Mouse (Mus musculus) limb, embryonic 11.5 days (tissue): ENCODE measurements around the gene Cyp26b1. TPM values are rescaled to one million over a fixed set of nuclear protein-coding genes. Genes with fewer than 3 reads are reported as not detected.

Experiments
- ATAC-seq: fragments of 200-750 bp; cut with Nextera tagmentation; 2 replicates; pipeline ENCODE4 v1.8.0; 2017; ENCODE audit warnings: low read depth; ENCODE audit not compliant: insufficient number of reproducible peaks, low FRiP score, low TSS enrichment
- DNase-seq: peaks from one replicate; pipeline ENCODE4 v3.0.0-alpha.2; 2015; ENCODE audit warnings: low spot score
- H3K27ac ChIP-seq: fragments of 300-500 bp; sonication (generic); replicated peaks from 2 replicates; pipeline ENCODE4 v1.5.1; 2014; ENCODE audit warnings: low read depth, mild to moderate bottlenecking, low read length
- H3K27me3 ChIP-seq: fragments of 300-500 bp; sonication (generic); 2 replicates; pipeline ENCODE4 v1.6.1; 2014; ENCODE audit warnings: mild to moderate bottlenecking, low read length, mixed read lengths; ENCODE audit not compliant: control insufficient read depth, insufficient read depth
- H3K36me3 ChIP-seq: fragments of 300-500 bp; sonication (generic); 2 replicates; pipeline ENCODE4 v1.6.1; 2014; ENCODE audit warnings: mild to moderate bottlenecking, low read length, moderate library complexity, mixed read lengths; ENCODE audit not compliant: control insufficient read depth, insufficient read depth
- H3K4me1 ChIP-seq: fragments of 300-500 bp; sonication (generic); 2 replicates; pipeline ENCODE4 v1.6.1; 2014; ENCODE audit warnings: low read length, mixed read lengths; ENCODE audit not compliant: control insufficient read depth, insufficient read depth
- H3K4me2 ChIP-seq: fragments of 300-500 bp; sonication (generic); 2 replicates; pipeline ENCODE4 v1.6.1; 2014; ENCODE audit warnings: low read depth, mild to moderate bottlenecking, moderate library complexity; ENCODE audit not compliant: severe bottlenecking
- H3K4me3 ChIP-seq: fragments of 300-500 bp; sonication (generic); 2 replicates; pipeline ENCODE4 v1.5.1; 2014; ENCODE audit warnings: low read depth, low read length
- H3K9ac ChIP-seq: fragments of 300-500 bp; sonication (generic); 2 replicates; pipeline ENCODE4 v1.6.1; 2014; ENCODE audit warnings: mild to moderate bottlenecking, low read length
- H3K9me3 ChIP-seq: fragments of 300-500 bp; sonication (generic); 2 replicates; pipeline ENCODE4 v1.6.1; 2016; ENCODE audit warnings: low read length; ENCODE audit not compliant: control insufficient read depth
- WGBS: fragments of 180-500 bp; shearing (Covaris S2); extraction: QIAGEN DNeasy Blood & Tissue Kit; methylation state at CpG from one replicate; pipeline ENCODE4 v1.1.7; 2014; 5-methylcytosine and 5-hydroxymethylcytosine counted together
- polyA plus RNA-seq: library from polyadenylated mRNA; unstranded; fragments of >200 nt; fragmentation: Nextera tagmentation; extraction: Ambion mirVana; gene quantifications from 2 replicates; pipeline ENCODE4 v1.2.1, GENCODE M21; 2014

The Cyp26b1 gene
- polyA plus RNA-seq, 1 experiment from 2014 or later = 37.6 TPM

GRCm38 (mm10) chr6:84589742-84590686 is 3.7 kb downstream of the Cyp26b1 start:
- Histone ChIP-seq H3K9me3 (no peaks in the 10 kb centered on the region), H3K4me1 (peaks cover 9% of the 10 kb centered on the region; the same call in 1 of the 2 replicates), H3K4me2 (peak overlapping the region; percentile 86), H3K27me3 (peaks cover 2% of the 10 kb centered on the region; the same call in 1 of the 2 replicates), H3K9ac (no peak overlapping the region), H3K4me3 (peak overlapping the region; percentile 82), H3K27ac (no peak overlapping the region), H3K36me3 (no peaks in the 10 kb centered on the region)
- peak; percentile 56; the same call in 1 of the 2 replicates for ATAC-seq
- peak; percentile 96 for DNase-seq
- 3% methylated on average over 39 of the region's 39 CpGs for WGBS

- Histone ChIP-seq H3K4me1 (peaks cover 10% of the 10 kb centered on the region), H3K9me3 (no peaks in the 10 kb centered on the region), H3K4me2 (peak overlapping the region; percentile 86), H3K9ac (peak overlapping the region; percentile 96), H3K36me3 (no peaks in the 10 kb centered on the region), H3K27ac (peak overlapping the region; percentile 97), H3K27me3 (peaks cover 2% of the 10 kb centered on the region; the same call in 1 of the 2 replicates), H3K4me3 (peak overlapping the region; percentile 82)
- ATAC-seq = peak; percentile 33; the same call in 1 of the 2 replicates
- peak; percentile 91 for DNase-seq
- 2% methylated on average over 49 of the region's 54 CpGs for WGBS
Measured at GRCm38 (mm10) chr6:84588895-84589652, 4.6 kb downstream of the Cyp26b1 start.

GRCm38 (mm10) chr6:84588221-84588894 is 5.3 kb downstream of the Cyp26b1 start:
- WGBS = under 1% methylated on average over 41 of the region's 41 CpGs
- H3K9me3 ChIP-seq = no peaks in the 10 kb centered on the region
- H3K36me3 ChIP-seq = no peaks in the 10 kb centered on the region
- ATAC-seq (no peak), DNase-seq (peak; percentile 65)
- H3K27ac ChIP-seq = peak overlapping the region; percentile 97
- peak overlapping the region; percentile 82 for H3K4me3 ChIP-seq
- H3K4me1 ChIP-seq = peaks cover 17% of the 10 kb centered on the region
- H3K9ac ChIP-seq = peak overlapping the region; percentile 96
- H3K4me2 ChIP-seq = peak overlapping the region; percentile 86
- H3K27me3 ChIP-seq = peaks cover 2% of the 10 kb centered on the region; the same call in 1 of the 2 replicates

- WGBS = under 1% methylated on average over 51 of the region's 51 CpGs
- H3K4me1 ChIP-seq = peaks cover 25% of the 10 kb centered on the region
Measured at GRCm38 (mm10) chr6:84587471-84588101, 6.1 kb downstream of the Cyp26b1 start.

GRCm38 (mm10) chr6:84586551-84587200 is 7.0 kb downstream of the Cyp26b1 start:
- Histone ChIP-seq H3K9me3 (no peaks in the 10 kb centered on the region), H3K9ac (peak overlapping the region; percentile 96), H3K4me1 (peaks cover 32% of the 10 kb centered on the region), H3K27ac (peak overlapping the region; percentile 97), H3K36me3 (peaks cover 2% of the 10 kb centered on the region), H3K27me3 (peaks cover 2% of the 10 kb centered on the region; the same call in 1 of the 2 replicates), H3K4me2 (peak overlapping the region; percentile 86), H3K4me3 (peak overlapping the region; percentile 82)
- peak; percentile 61 for DNase-seq
- no peak for ATAC-seq
- WGBS = under 1% methylated on average over 28 of the region's 28 CpGs

More at GRCm38 (mm10) chr6:84587471-84588101, 6.1 kb downstream of the Cyp26b1 start:
- ATAC-seq (no peak), DNase-seq (peak; percentile 79)
- Histone ChIP-seq H3K27ac (peak overlapping the region; percentile 97), H3K4me3 (peak overlapping the region; percentile 82), H3K9me3 (no peaks in the 10 kb centered on the region), H3K27me3 (peaks cover 2% of the 10 kb centered on the region; the same call in 1 of the 2 replicates), H3K4me2 (peak overlapping the region; percentile 86), H3K36me3 (no peaks in the 10 kb centered on the region; the same call in 1 of the 2 replicates), H3K9ac (peak overlapping the region; percentile 96)

- peak; percentile 73 for DNase-seq
- H3K4me2 ChIP-seq = peak overlapping the region; percentile 86
- no peaks in the 10 kb centered on the region for H3K9me3 ChIP-seq
- H3K36me3 ChIP-seq = peaks cover 2% of the 10 kb centered on the region
- peak overlapping the region; percentile 96 for H3K9ac ChIP-seq
- no peak for ATAC-seq
- H3K27ac ChIP-seq = peak overlapping the region; percentile 97
- H3K4me1 ChIP-seq = peaks cover 34% of the 10 kb centered on the region
- 0% methylated on average over 37 of the region's 37 CpGs for WGBS
- peak overlapping the region; percentile 82 for H3K4me3 ChIP-seq
- peaks cover 2% of the 10 kb centered on the region; the same call in 1 of the 2 replicates for H3K27me3 ChIP-seq
Measured at GRCm38 (mm10) chr6:84585686-84586300, 7.9 kb downstream of the Cyp26b1 start.
